Mouse (Mus musculus) left cerebral cortex, postnatal 36 days (tissue): Measurements from ENCODE around the gene Olfr944. TPM values are rescaled to one million over a fixed set of nuclear protein-coding genes. Genes with fewer than 3 reads are reported as not detected.

ENCODE experiments used
- DNase-seq, 2 experiments: peaks; one replicate each; pipeline ENCODE4 v3.0.0; 2021 to 2022; ENCODE audit warnings: low spot score in 2 of 2, mixed read lengths in 1 of 2
- intact Hi-C: fragments of 180-260 bp; cut with DNase I; formaldehyde crosslinking; loops from one replicate; pipeline ENCODE4 v1.15.1; 2025
- total RNA-seq, 2 experiments: library from RNA; stranded (reverse); gene quantifications; 2 replicates each; pipeline ENCODE4 v1.2.3; 2021

Gene Olfr944
- total RNA-seq: not detected

- intact Hi-C loops: no loop called here
- no peak for DNase-seq
Observed at GRCm38 (mm10) chr9:39201620-39202019, at the start of gene Olfr944. TSS of gene Olfr944 (plus strand) at chr9:39201920.

GRCm38 (mm10) chr9:39152401-39152800 is 49.3 kb upstream of the Olfr944 start:
- DNase-seq: no peak
- intact Hi-C loops: no loop called here

DNA sequence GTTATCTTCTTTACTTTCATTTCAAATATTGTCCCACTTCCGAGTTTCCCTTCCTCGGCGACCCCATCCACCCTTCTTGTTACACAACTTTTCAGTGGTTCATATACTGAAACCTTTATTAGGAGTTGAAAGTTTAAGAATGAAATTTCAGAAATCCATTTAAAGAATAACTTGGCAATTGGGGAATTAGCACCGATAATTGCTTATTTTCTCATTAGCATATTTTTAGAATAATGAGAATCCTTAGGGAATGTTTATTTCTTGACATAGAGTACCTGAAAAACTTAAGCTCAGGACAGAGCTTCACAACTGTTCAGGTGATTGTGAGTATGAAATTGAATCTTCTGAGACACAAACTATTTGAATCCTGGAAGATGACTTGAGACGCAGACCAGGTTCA is 35.7 kb upstream of the Olfr944 start, which contains the start of gene Olfr943:
TSS of gene Olfr943 (plus strand) at position 301 of the 400 bp plus-strand sequence.
- intact Hi-C loops: no loop called here
- DNase-seq: no peak

- intact Hi-C loops: no loop called here
- DNase-seq: no peak
Observed at GRCm38 (mm10) chr9:39249894-39250293, 48.2 kb downstream of the Olfr944 start, which contains the start of gene Olfr1537. TSS of gene Olfr1537 (minus strand) at chr9:39249994.

Other genes starting within 250 kb of the Olfr944 start
- not detected for gene Olfr933, start 229.6 kb upstream of the Olfr944 start, total RNA-seq
- not detected for gene Olfr934, start 213.6 kb upstream of the Olfr944 start, total RNA-seq
- not detected for gene Olfr935, start 202.2 kb upstream of the Olfr944 start, total RNA-seq
- gene Olfr146, start 178.5 kb upstream of the Olfr944 start, total RNA-seq: not detected
- not detected for gene Olfr937, start 137.0 kb upstream of the Olfr944 start, total RNA-seq
- gene Olfr938, start 123.0 kb upstream of the Olfr944 start, total RNA-seq: not detected
- gene Olfr27, start 73.8 kb upstream of the Olfr944 start, total RNA-seq: not detected
- not detected for gene Olfr943, start 35.6 kb upstream of the Olfr944 start, total RNA-seq
- gene Olfr1537, start 48.1 kb downstream of the Olfr944 start, total RNA-seq: not detected
- not detected for gene Olfr945, start 74.9 kb downstream of the Olfr944 start, total RNA-seq
- gene Olfr948, start 124.1 kb downstream of the Olfr944 start, total RNA-seq: not detected
- not detected for gene Olfr951, start 185.5 kb downstream of the Olfr944 start, total RNA-seq
- not detected for gene Olfr952, start 225.2 kb downstream of the Olfr944 start, total RNA-seq